ENCODE assay signal across 18 mouse cellular contexts in the genomic region with DNA sequence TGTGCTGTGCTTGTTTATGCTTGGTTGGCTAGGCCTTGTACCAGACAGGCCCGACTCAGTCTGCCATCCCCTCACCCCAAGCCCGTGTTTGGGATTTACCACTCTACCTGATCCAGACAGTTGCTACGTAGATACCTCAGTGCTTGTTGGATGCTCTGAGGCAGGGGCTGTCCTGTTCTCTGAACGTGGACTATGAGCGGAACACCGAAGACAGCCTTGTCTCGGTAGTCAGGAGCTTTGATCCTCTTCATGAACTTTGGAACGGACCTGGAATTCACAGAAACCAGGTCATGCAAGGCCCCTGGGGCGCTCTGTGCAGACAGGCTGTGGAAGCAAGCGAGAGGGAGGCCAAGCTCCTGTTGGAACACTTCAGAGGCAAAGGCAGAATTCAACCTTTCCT.
A peak's percentile ranks its signal among the peaks of the same experiment; 100 is the strongest.
DNase-seq lines count a peak whose midpoint lies in the region; ATAC-seq and TF ChIP-seq lines count a peak whose summit lies in the region.
"Had no signal": no experiment of that assay in that cellular context is flagged by ENCODE, and none has a peak within 500 bp of the region (broad histone marks: within the 10 kb centered on the region; RNA-seq: fewer than 3 reads in every experiment).

No protein-coding gene starts in this region.

- DNase-seq in heart, postnatal 10 days = no peak
- DNase-seq in liver, adult 2 months (ENCODE audit: extremely low read depth, low read depth, low spot score) = peak; percentile 90
- DNase-seq in liver = no peak
- DNase-seq in kidney, postnatal 36 days = peak; percentile 76 to 78
- no peak for DNase-seq in right cerebral cortex, adult 18-20 months
- no peak for DNase-seq in ovary, postnatal 14 days (ENCODE audit: low spot score)
- DNase-seq: adrenal gland, adult 2 months; embryo, embryonic 11 days; gastrocnemius, postnatal 14 days; right cerebral cortex, postnatal 14 days; thymus, postnatal 4 days had no signal

- TF ChIP-seq POLR2A in liver, adult 2 months (IDR thresholded peaks at IDR 0.05; ENCODE audit: extremely low read depth, insufficient read depth, low read length) = no peak

- TF ChIP-seq CTCF in liver, adult 2 months (IDR thresholded peaks at IDR 0.05; ENCODE audit: low read depth, low read length) = no peak
- no peak for TF ChIP-seq CTCF in intestine, postnatal 0 days (IDR thresholded peaks at IDR 0.05; ENCODE audit: low read depth)

- no peak for ATAC-seq in heart, embryonic 15.5 days (replicated peaks; ENCODE audit: insufficient number of reproducible peaks, insufficient read depth, low FRiP score, low read depth)
- ATAC-seq in intestine, postnatal 0 days = peak; percentile 55
- ATAC-seq: hindbrain, postnatal 0 days; midbrain, embryonic 13.5 days had no signal

- H3K27ac ChIP-seq in heart, embryonic 15.5 days = 0 out of 2 replicates have a peak overlapping the region, but pooled peaks have one; percentile 35
- peak overlapping the region; percentile 71 for H3K27ac ChIP-seq in liver, adult 2 months (replicated peaks; ENCODE audit: insufficient read depth, low read depth, low read length)
- no peak overlapping the region for H3K27ac ChIP-seq in intestine, postnatal 0 days (ENCODE audit: low read depth, low read length)
- H3K27ac ChIP-seq: hindbrain, postnatal 0 days; limb, embryonic 13.5 days; lung, embryonic 15.5 days; midbrain, embryonic 13.5 days; neural tube, embryonic 15.5 days had no signal

- H3K4me2 ChIP-seq in heart, embryonic 15.5 days = no peak overlapping the region
- no peak overlapping the region for H3K4me2 ChIP-seq in intestine, postnatal 0 days (replicated peaks; ENCODE audit: low read depth)
- H3K4me2 ChIP-seq: limb, embryonic 13.5 days; lung, embryonic 15.5 days; midbrain, embryonic 13.5 days; neural tube, embryonic 15.5 days had no signal

- 87% methylated on average over 10 of the region's 10 CpGs for WGBS in heart, embryonic 15.5 days
- WGBS in liver, adult 2 months = 26% methylated on average over 10 of the region's 10 CpGs
- 71% methylated on average over 10 of the region's 10 CpGs for WGBS in intestine, postnatal 0 days

- intact Hi-C loops in heart, postnatal 10 days (cut with DNase I) = loop anchor here (5.0 kb wide), 1 partner anchor 308 kb away; no protein-coding TSS in a partner anchor

- H3K27me3 ChIP-seq in heart, embryonic 15.5 days = no peaks in the 10 kb centered on the region
- no peaks in the 10 kb centered on the region for H3K27me3 ChIP-seq in liver, adult 2 months (ENCODE audit: control insufficient read depth, insufficient read depth, low read length)
- H3K27me3 ChIP-seq in intestine, postnatal 0 days (replicated peaks; ENCODE audit: control insufficient read depth, insufficient read depth, low read length) = no peaks in the 10 kb centered on the region
- H3K27me3 ChIP-seq: limb, embryonic 13.5 days; lung, embryonic 15.5 days; midbrain, embryonic 13.5 days; neural tube, embryonic 15.5 days had no signal

- H3K4me3 ChIP-seq in heart, embryonic 15.5 days = no peak overlapping the region
- H3K4me3 ChIP-seq in liver, adult 2 months (ENCODE audit: insufficient read depth, low read depth, low read length) = no peak overlapping the region
- no peak overlapping the region for H3K4me3 ChIP-seq in intestine, postnatal 0 days (ENCODE audit: low read depth, low read length)
- H3K4me3 ChIP-seq: limb, embryonic 13.5 days; lung, embryonic 15.5 days; midbrain, embryonic 13.5 days; neural tube, embryonic 15.5 days had no signal

- peaks cover 26% of the 10 kb centered on the region for H3K4me1 ChIP-seq in heart, embryonic 15.5 days (replicated peaks)
- peaks cover 13% of the 10 kb centered on the region; the same call in 1 of the 2 replicates for H3K4me1 ChIP-seq in liver, adult 2 months (ENCODE audit: control insufficient read depth, insufficient read depth, low read length)
- no peaks in the 10 kb centered on the region for H3K4me1 ChIP-seq in intestine, postnatal 0 days (replicated peaks; ENCODE audit: control insufficient read depth, insufficient read depth, low read length)

- H3K9ac ChIP-seq in heart, embryonic 15.5 days = no peak overlapping the region
- H3K9ac ChIP-seq in liver, adult 2 months (ENCODE audit: low read depth, low read length) = no peak overlapping the region
- H3K9ac ChIP-seq in intestine, postnatal 0 days (ENCODE audit: low read depth, low read length) = no peak overlapping the region
- H3K9ac ChIP-seq: limb, embryonic 13.5 days; lung, embryonic 15.5 days; midbrain, embryonic 13.5 days; neural tube, embryonic 15.5 days had no signal

- no peaks in the 10 kb centered on the region for H3K9me3 ChIP-seq in heart, embryonic 15.5 days (replicated peaks)
- H3K9me3 ChIP-seq in intestine, postnatal 0 days (ENCODE audit: control insufficient read depth) = 0 out of 2 replicates have a peak, but pooled peaks cover 4% of the 10 kb centered on the region
- H3K9me3 ChIP-seq: midbrain, embryonic 13.5 days; neural tube, embryonic 15.5 days had no signal

- H3K36me3 ChIP-seq in heart, embryonic 15.5 days = peaks cover 19% of the 10 kb centered on the region
- peaks cover 46% of the 10 kb centered on the region for H3K36me3 ChIP-seq in liver, adult 2 months (ENCODE audit: control insufficient read depth, insufficient read depth, low read length)
- H3K36me3 ChIP-seq in intestine, postnatal 0 days (ENCODE audit: control insufficient read depth, insufficient read depth) = peaks cover 40% of the 10 kb centered on the region
- H3K36me3 ChIP-seq: midbrain, embryonic 13.5 days had no signal

- no peaks in the 10 kb centered on the region for H3K79me2 ChIP-seq in liver, adult 2 months (ENCODE audit: control insufficient read depth, insufficient read depth, low read length)

Comparison
In these comparisons a context has a peak if more than half of its experiments do, and no peak if none do; other contexts are left out.
1. DNase-seq: peak in liver, adult 2 months (single experiment) and kidney, postnatal 36 days (2 of 2); none in heart, postnatal 10 days (0 of 2), liver (single experiment), right cerebral cortex, adult 18-20 months (single experiment) and ovary, postnatal 14 days (single experiment).